Mouse (Mus musculus) liver, postnatal 0 days (tissue): ENCODE results near the gene Tbx19.

Experiments used
- CTCF ChIP-seq: sonication (generic); IDR thresholded peaks from 2 replicates; pipeline ENCODE4 v1.5.1; 2016; ENCODE audit warnings: antibody characterized with exemption, low read depth
- EP300 ChIP-seq: IDR thresholded peaks from 2 replicates; pipeline ENCODE4 v1.6.1; 2016; ENCODE audit warnings: antibody characterized with exemption, low read depth, mild to moderate bottlenecking

DNA sequence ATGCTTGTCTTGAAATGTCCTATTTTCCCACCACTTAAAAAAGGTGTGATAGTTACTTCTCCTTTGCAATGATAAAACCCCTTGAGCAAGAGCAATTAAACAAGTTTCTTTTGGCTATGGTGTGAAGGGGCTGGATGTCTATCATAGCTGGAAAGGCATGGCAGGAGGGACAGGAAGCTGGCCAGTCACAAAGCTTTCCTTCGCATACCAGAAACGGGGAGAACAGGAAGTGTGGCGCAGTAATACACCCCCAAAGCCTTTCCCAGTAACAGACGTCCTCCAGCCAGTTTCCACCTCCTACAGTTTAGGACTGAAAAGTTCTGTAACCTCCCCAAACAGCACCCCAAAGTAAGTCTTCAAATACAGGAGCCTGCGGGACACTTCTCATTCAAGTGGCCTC lies 9.6 kb upstream of the Tbx19 start:
- TF ChIP-seq CTCF (no peak), EP300 (no peak)
